Mouse (Mus musculus) liver, embryonic 12.5 days (tissue): Measurements from ENCODE around the gene Nup43. TPM values are rescaled to one million over a fixed set of nuclear protein-coding genes. Genes with fewer than 3 reads are reported as not detected.
"Not testable (repeated sequence)": the region's sequence is repeated elsewhere in the genome, so short reads cannot be mapped to it uniquely, and the experiment has no call there.

Experiments
- ATAC-seq: fragments of 200-750 bp; cut with Nextera tagmentation; 2 replicates; pipeline ENCODE4 v1.8.0; 2017; ENCODE audit warnings: moderate number of reproducible peaks, mild to moderate bottlenecking, moderate library complexity
- H3K27ac ChIP-seq: fragments of 300-500 bp; sonication (generic); 2 replicates; pipeline ENCODE4 v1.5.1; 2016; ENCODE audit warnings: mild to moderate bottlenecking
- H3K27me3 ChIP-seq: fragments of 300-500 bp; sonication (generic); replicated peaks from 2 replicates; pipeline ENCODE4 v1.6.1; 2016; ENCODE audit warnings: mild to moderate bottlenecking, moderate library complexity
- H3K36me3 ChIP-seq: fragments of 300-500 bp; sonication (generic); 2 replicates; pipeline ENCODE4 v1.6.1; 2016; ENCODE audit warnings: mild to moderate bottlenecking, moderate library complexity
- H3K4me1 ChIP-seq: fragments of 300-500 bp; sonication (generic); 2 replicates; pipeline ENCODE4 v1.6.1; 2016
- H3K4me2 ChIP-seq: fragments of 300-500 bp; sonication (generic); 2 replicates; pipeline ENCODE4 v1.6.1; 2016; ENCODE audit warnings: mild to moderate bottlenecking, moderate library complexity
- H3K4me3 ChIP-seq: fragments of 300-500 bp; sonication (generic); 2 replicates; pipeline ENCODE4 v1.5.1; 2016; ENCODE audit warnings: mild to moderate bottlenecking, moderate library complexity
- H3K9ac ChIP-seq: fragments of 300-500 bp; sonication (generic); 2 replicates; pipeline ENCODE4 v1.6.1; 2016; ENCODE audit warnings: mild to moderate bottlenecking, moderate library complexity
- H3K9me3 ChIP-seq: fragments of 300-500 bp; sonication (generic); replicated peaks from 2 replicates; pipeline ENCODE4 v1.6.1; 2016; ENCODE audit warnings: mild to moderate bottlenecking, moderate library complexity
- WGBS: fragments of 180-500 bp; shearing (Covaris S2); methylation state at CpG from one replicate; pipeline ENCODE4 v1.1.7; 2016; ENCODE audit not compliant: insufficient replicate concordance; 5-methylcytosine and 5-hydroxymethylcytosine counted together
- polyA plus RNA-seq: library from polyadenylated mRNA; unstranded; fragments of >200 nt; fragmentation: Nextera tagmentation; extraction: Ambion mirVana; gene quantifications from 2 replicates; pipeline ENCODE4 v1.2.1, GENCODE M21; 2016

Gene Nup43
- polyA plus RNA-seq = 40.8 and 43.2 TPM in 2 replicates

DNA sequence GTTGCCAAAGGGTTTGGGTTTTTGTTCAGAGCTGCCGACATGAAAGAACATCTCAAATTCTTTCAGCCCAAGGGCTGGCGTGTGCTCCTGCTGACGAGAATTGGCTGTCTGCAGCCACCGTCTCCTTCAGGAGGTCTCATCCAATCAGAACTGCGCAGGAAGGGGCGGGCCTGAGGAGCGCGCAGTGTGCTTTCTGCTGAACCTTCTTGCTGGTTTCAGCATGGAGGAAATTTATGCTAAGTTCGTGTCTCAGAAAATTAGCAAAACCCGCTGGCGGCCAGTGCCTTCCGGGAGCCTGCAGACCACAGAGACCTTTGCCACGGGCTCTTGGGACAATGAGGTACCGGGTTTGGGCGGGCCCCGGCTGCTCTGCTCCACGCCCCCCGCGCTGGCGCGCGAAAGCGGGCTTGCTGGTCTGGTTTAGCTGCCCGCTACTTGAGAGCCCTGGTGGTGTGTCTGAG lies at the start of gene Nup43:
Gene Nup43 (plus strand): TSS at position 162 of the 461 bp plus-strand sequence.
- Histone ChIP-seq H3K27me3 (no peaks in the 10 kb centered on the region), H3K4me3 (peak within 1 kb of the TSS; percentile 89)
- WGBS = under 1% methylated on average over 24 of the region's 24 CpGs

DNA sequence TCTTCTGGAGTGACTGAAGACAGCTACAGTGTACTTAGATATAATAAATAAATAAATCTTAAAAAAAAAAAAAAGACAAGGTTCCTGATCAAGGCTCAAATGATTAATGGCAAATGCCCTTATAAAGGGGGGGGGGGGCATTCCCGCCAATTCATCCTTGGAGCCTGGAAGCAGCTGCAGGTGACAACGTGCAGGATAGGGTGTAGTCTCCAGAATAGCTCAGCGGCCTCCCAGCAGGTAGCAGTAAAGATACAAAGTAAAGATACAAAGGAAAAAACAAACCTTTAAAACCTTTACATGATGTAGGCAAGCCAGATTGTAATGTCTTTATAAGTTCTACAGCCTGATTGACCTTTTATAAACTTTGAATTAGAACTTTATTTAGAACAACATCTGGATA lies 49.7 kb upstream of the Nup43 start:
- H3K4me1 ChIP-seq, H3K36me3 ChIP-seq, ATAC-seq, H3K27ac ChIP-seq, H3K9me3 ChIP-seq, H3K9ac ChIP-seq, H3K4me2 ChIP-seq, H3K27me3 ChIP-seq, H3K4me3 ChIP-seq: not testable (repeated sequence)
- 64% methylated on average over 3 of the region's 3 CpGs for WGBS

More for the DNA sequence above, at the start of gene Nup43:
- Histone ChIP-seq H3K4me1 (peaks cover 28% of the 10 kb centered on the region), H3K4me2 (peak within 1 kb of the TSS; percentile 77), H3K36me3 (peaks cover 29% of the 10 kb centered on the region), H3K27ac (peak within 1 kb of the TSS; percentile 82), H3K9me3 (no peaks in the 10 kb centered on the region), H3K9ac (peak within 1 kb of the TSS; percentile 79)
- ATAC-seq = peak; percentile 72

DNA sequence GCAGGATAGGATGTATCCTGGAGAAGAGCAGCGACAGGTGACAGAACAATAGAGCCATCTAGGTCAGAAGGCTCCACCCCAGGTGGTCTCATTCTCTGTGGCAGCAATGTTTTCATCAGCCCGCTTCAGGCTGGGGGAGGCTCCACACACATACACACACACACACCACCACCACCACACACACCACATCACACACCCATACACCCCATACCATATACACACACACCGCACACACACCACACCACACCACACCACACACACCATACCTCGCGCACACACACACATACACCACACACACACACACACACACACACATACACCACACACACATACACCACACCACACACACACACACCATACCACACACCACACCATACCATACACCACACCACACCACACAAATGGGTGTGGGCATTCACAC lies 47.5 kb upstream of the Nup43 start:
- no peak overlapping the region for H3K4me2 ChIP-seq
- WGBS = 92% methylated on average over 5 of the region's 5 CpGs
- no peaks in the 10 kb centered on the region for H3K27me3 ChIP-seq
- no peaks in the 10 kb centered on the region; the same call in 1 of the 2 replicates for H3K4me1 ChIP-seq
- H3K9me3 ChIP-seq = no peaks in the 10 kb centered on the region
- H3K4me3 ChIP-seq = no peak overlapping the region
- no peak for ATAC-seq
- no peaks in the 10 kb centered on the region for H3K36me3 ChIP-seq
- H3K9ac ChIP-seq = no peak overlapping the region
- H3K27ac ChIP-seq = no peak overlapping the region

DNA sequence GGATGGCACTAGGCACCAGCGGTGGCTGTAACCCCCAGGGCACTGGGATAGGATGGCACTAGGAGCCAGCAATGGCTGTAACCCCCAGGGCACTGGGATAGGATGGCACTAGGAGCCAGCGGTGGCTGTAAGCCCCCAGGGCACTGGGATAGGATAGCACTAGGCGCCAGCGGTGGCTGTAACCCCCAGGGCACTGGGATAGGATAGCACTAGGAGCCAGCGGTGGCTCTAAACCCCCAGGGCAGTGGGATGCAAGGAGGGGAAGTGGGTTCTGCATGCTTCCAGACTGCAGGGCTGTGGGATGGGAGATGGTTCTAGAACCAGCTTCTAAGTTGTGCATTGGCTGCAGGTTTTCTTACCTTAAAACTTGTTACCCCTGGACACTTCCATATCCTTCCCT lies 46.6 kb upstream of the Nup43 start:
- Histone ChIP-seq H3K36me3 (no peaks in the 10 kb centered on the region), H3K27ac (no peak overlapping the region), H3K4me1 (no peaks in the 10 kb centered on the region; the same call in 1 of the 2 replicates), H3K9ac (no peak overlapping the region), H3K27me3 (no peaks in the 10 kb centered on the region), H3K4me3 (no peak overlapping the region), H3K4me2 (no peak overlapping the region), H3K9me3 (no peaks in the 10 kb centered on the region)
- WGBS = 77% methylated on average over 5 of the region's 5 CpGs
- no peak for ATAC-seq

DNA sequence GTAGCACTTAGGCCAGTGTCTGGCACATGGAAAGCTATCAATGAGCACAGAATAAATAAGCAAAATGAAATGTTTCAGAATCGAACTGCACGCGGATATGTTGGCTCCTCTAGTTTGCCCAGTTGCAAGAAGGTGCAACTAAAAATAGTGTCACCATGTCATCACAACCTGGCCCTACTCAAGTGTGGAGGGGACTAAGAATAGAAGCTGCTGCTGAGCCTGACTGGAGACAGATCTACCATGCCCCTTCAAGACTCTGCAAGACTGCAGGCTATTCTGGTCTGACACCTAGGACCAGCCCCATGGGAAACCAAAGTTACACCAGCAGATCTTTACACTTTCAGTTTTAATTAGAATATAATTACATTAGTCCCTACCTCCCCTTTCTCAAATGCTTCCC lies 44.9 kb upstream of the Nup43 start:
- Histone ChIP-seq H3K9ac (no peak overlapping the region), H3K9me3 (no peaks in the 10 kb centered on the region), H3K4me3 (no peak overlapping the region), H3K36me3 (no peaks in the 10 kb centered on the region), H3K27me3 (no peaks in the 10 kb centered on the region), H3K4me2 (no peak overlapping the region), H3K27ac (no peak overlapping the region), H3K4me1 (no peaks in the 10 kb centered on the region; the same call in 1 of the 2 replicates)
- 82% methylated on average over 3 of the region's 3 CpGs for WGBS
- no peak for ATAC-seq

DNA sequence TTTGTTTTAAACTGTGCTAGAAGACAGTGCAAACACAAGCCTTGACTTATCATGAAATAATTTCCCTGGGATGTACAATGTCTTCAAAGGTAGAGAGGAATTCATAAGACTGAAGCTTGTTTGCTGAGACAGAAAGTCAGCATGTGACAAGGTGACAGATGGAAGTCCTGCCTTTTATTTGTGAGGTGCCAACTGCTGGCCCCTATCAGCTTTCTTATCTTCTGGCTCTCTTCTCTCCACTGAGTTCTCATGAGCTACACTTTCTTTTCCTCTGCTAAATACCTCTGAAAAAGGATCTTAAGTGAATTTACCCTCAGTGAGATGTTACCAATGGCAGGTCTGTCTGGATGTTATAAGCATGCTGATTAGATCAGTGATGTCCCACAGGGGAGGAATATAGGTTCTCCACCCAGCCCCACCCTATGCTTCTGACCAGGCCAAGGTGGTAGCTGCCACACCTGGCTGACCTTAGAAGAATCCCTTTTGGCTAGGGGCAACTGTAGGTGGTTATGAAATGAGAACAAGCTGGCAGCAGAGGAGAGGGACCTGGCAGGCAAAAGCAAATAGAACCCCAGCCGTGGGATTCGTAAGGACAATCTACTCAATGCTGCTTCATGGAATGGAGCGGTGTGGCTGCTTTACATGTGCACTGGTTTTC lies 43.3 kb upstream of the Nup43 start:
- no peak for ATAC-seq
- Histone ChIP-seq H3K9ac (no peak overlapping the region), H3K4me3 (no peak overlapping the region), H3K27ac (no peak overlapping the region), H3K27me3 (no peaks in the 10 kb centered on the region), H3K4me1 (no peaks in the 10 kb centered on the region; the same call in 1 of the 2 replicates), H3K4me2 (no peak overlapping the region), H3K9me3 (no peaks in the 10 kb centered on the region), H3K36me3 (peaks cover 13% of the 10 kb centered on the region)
- WGBS = 87% methylated on average over 3 of the region's 3 CpGs

DNA sequence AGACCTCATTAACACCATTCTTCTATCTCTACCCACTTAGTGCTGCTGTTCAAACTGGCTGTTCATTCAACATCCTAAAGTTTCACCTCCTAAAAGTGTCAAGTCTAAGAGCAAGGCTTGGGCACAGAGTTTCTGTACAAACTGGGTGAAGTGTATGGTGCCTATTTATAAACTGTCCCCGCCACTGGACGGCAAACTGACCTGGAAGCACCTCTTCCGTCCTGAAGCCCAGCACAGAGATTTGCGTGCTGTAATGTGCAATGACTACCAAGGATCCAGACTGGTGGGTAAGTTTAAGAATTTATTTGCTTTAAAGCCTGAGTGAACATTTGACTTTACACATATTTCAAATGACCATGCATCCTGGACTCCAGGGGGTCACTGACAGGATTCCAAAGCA lies 38.2 kb upstream of the Nup43 start:
- WGBS = 81% methylated on average over 4 of the region's 4 CpGs
- no peak for ATAC-seq
- Histone ChIP-seq H3K27me3 (no peaks in the 10 kb centered on the region), H3K36me3 (peaks cover 54% of the 10 kb centered on the region), H3K4me1 (no peaks in the 10 kb centered on the region; the same call in 1 of the 2 replicates), H3K4me2 (no peak overlapping the region), H3K4me3 (no peak overlapping the region), H3K9me3 (no peaks in the 10 kb centered on the region), H3K27ac (no peak overlapping the region), H3K9ac (no peak overlapping the region)

DNA sequence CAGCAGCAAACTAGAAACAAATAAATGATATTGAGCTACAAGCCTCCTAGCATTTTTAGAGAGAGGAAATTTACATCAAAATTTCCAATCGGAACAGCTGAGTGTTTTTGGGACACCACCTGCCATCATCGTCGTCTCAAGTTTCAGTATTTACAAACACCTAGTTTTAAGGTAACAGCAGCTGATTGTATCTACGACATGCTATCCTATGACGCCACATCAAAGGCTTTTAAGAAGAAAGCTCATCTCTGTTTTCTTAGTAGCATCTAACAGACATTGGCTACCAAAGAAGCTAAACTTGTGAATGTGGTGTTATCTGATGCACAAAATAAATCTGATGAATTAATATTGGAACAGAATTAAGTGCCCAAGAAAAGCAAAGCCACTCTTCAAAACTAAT lies 37.0 kb upstream of the Nup43 start:
- H3K27me3 ChIP-seq = no peaks in the 10 kb centered on the region
- WGBS = 88% methylated on average over 5 of the region's 5 CpGs
- peaks cover 54% of the 10 kb centered on the region for H3K36me3 ChIP-seq
- ATAC-seq = no peak
- H3K4me1 ChIP-seq = no peaks in the 10 kb centered on the region
- no peaks in the 10 kb centered on the region for H3K9me3 ChIP-seq
- no peak overlapping the region for H3K4me2 ChIP-seq
- H3K9ac ChIP-seq = no peak overlapping the region
- no peak overlapping the region for H3K27ac ChIP-seq
- H3K4me3 ChIP-seq = no peak overlapping the region

DNA sequence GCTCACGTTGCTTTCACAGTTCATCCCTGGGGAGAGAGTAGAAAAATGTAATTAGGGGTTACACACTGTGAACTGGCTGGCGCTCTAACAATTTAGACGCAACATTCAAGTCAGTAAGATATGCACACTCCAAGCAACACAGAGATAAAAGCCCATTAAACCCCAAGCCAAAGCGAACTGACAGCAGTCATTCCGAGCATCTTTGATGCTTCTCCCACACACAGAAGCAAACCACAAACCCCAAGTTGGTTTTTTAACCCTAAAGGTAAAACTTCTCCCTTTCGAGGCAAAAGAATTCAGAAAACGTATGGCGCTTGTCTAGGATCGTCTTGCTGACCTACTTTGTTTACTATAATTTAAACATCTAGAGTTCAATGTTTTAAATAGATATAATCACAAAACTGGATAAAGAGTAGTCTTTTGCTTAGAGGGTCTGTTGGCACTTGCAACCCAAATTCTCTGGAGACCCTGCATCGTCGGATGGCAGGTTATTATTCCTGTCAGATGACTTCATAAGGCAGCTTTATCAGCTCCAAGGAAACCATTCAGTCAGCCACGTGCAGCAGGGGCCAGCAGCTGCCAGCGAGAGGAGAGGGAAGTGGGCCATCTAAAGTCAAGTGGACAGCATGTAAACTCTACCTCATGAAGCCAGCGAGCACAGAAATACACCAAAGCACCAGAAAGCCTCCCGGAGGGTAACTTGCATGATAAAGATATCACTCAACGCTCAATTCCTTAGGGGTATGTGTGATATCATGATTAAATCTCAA lies 36.2 kb upstream of the Nup43 start:
- no peak overlapping the region for H3K4me3 ChIP-seq
- no peaks in the 10 kb centered on the region for H3K27me3 ChIP-seq
- H3K9me3 ChIP-seq = no peaks in the 10 kb centered on the region
- no peak overlapping the region for H3K27ac ChIP-seq
- no peaks in the 10 kb centered on the region for H3K4me1 ChIP-seq
- H3K36me3 ChIP-seq = peaks cover 54% of the 10 kb centered on the region
- 75% methylated on average over 16 of the region's 16 CpGs for WGBS
- no peak overlapping the region for H3K9ac ChIP-seq
- H3K4me2 ChIP-seq = no peak overlapping the region
- ATAC-seq = no peak

DNA sequence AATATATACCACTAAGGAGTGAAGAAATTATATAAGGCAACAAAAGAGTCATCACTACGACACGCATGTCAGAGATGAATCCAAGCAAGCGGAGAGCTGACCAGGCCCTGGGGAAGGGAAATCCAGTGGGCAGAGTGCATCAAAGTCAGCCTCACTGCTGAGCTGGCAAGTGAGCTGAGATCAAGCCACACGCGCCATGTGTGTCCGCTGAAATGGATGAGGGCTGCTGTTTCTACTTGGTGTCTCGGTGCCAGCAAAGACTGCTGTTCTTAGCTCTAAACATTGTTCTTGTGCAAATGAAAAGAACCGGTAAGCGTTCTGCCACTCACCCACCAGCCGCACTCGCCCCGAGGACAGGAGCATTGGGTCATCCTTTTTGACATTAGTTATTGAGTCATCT lies 26.9 kb upstream of the Nup43 start:
- Histone ChIP-seq H3K4me2 (no peak overlapping the region), H3K4me3 (no peak overlapping the region), H3K27me3 (no peaks in the 10 kb centered on the region), H3K9ac (no peak overlapping the region), H3K27ac (no peak overlapping the region), H3K9me3 (no peaks in the 10 kb centered on the region), H3K4me1 (no peaks in the 10 kb centered on the region), H3K36me3 (peaks cover 85% of the 10 kb centered on the region)
- WGBS = 93% methylated on average over 12 of the region's 12 CpGs
- ATAC-seq = no peak

DNA sequence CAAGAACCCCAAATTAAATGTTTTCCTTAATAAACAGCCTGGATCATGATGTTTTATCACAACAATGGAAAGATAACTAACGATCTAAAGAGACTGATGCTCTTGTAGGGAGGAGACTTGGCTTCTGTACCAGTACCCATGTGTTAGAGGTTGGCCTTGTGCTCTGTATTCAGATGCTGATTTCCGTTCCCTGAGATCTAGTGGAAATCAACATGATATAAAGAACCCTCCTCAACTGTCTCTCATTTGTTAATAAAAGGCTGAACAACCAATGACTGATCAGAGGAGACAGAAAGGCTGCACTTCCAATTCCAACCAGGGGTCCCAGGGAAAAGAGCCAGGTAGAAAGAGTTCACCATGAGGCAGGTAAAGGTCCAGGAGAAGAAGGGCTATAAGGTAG lies 21.4 kb upstream of the Nup43 start:
- no peaks in the 10 kb centered on the region for H3K27me3 ChIP-seq
- no peak overlapping the region for H3K4me2 ChIP-seq
- no peak overlapping the region for H3K9ac ChIP-seq
- 80% methylated on average over 2 of the region's 2 CpGs for WGBS
- H3K36me3 ChIP-seq = peaks cover 81% of the 10 kb centered on the region
- H3K9me3 ChIP-seq = no peaks in the 10 kb centered on the region
- no peaks in the 10 kb centered on the region for H3K4me1 ChIP-seq
- no peak for ATAC-seq
- H3K27ac ChIP-seq = no peak overlapping the region
- H3K4me3 ChIP-seq = no peak overlapping the region

DNA sequence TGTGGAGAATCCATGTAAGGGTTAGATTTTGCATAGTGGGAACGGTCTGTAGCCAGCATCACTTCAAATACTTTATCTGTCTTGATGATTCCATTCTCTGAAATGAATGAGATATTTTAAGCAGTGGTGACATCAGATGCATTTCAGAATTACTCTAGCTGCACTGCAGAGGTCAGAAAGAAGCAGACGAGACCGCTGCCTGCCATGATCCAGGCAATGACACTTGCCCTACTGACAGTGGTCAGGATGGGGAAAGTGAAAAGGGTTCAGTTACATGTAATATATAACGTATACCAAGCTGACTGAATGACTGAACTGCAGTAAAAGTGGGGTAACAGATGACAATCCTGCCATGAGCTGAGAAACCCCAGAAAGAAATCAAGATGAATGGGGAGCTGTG lies 18.2 kb upstream of the Nup43 start:
- H3K9ac ChIP-seq = no peak overlapping the region
- H3K9me3 ChIP-seq = no peaks in the 10 kb centered on the region
- no peak for ATAC-seq
- 86% methylated on average over 4 of the region's 4 CpGs for WGBS
- peaks cover 58% of the 10 kb centered on the region for H3K36me3 ChIP-seq
- H3K4me2 ChIP-seq = no peak overlapping the region
- H3K4me1 ChIP-seq = 0 out of 2 replicates have a peak, but pooled peaks cover under 1% of the 10 kb centered on the region
- H3K27ac ChIP-seq = no peak overlapping the region
- no peak overlapping the region for H3K4me3 ChIP-seq
- no peaks in the 10 kb centered on the region for H3K27me3 ChIP-seq
